Mouse (Mus musculus) heart, adult 10 weeks (tissue): Measurements from ENCODE around the gene Plbd1. TPM values are rescaled to one million over a fixed set of nuclear protein-coding genes. Genes with fewer than 3 reads are reported as not detected.

Source experiments
- polyA plus RNA-seq: library from polyadenylated mRNA; stranded (reverse); fragments of 350-450 nt; fragmentation: Illumina TruSeq; extraction: RNeasy Lipid Tissue Mini Kit (QIAGEN cat#74804); gene quantifications from one replicate; pipeline ENCODE4 v1.2.3, GENCODE M21; 2014; ENCODE audit warnings: low read depth, low replicate concordance

Plbd1 gene
- polyA plus RNA-seq = 63.1 TPM

DNA sequence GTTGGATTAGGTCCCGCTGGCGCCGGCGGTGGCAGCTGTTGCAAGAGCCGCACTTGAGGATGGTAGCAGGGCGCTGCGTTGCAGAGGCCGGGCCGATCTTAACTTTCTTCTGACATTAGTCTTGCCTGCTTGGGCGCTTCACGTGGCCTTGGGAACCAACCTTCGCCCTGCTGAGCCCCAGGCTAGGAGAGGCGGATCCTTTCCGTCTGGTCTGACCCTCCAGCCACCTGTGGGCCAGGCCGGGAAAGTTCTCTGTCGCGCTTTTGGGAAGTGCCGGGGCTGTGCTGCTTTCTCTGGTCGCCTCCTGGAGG, at the start of gene Plbd1:
Gene Plbd1 (minus strand): TSS at position 223 of the 311 bp plus-strand sequence.

Other genes with a start within 250 kb of the Plbd1 start
- gene E330021D16Rik, start 246.4 kb downstream of the Plbd1 start, polyA plus RNA-seq = not detected
- gene Atf7ip, start 155.8 kb downstream of the Plbd1 start, polyA plus RNA-seq = 50.7 TPM
- gene Gucy2c, start 119.8 kb upstream of the Plbd1 start, polyA plus RNA-seq = not detected
- gene Hist4h4, start 142.5 kb upstream of the Plbd1 start, polyA plus RNA-seq = not detected
- 15.6 TPM for gene H2afj, start 146.3 kb upstream of the Plbd1 start, polyA plus RNA-seq
- gene BC049715, start 165.7 kb upstream of the Plbd1 start, polyA plus RNA-seq = not detected
- 46.2 TPM for gene Wbp11, start 166.3 kb upstream of the Plbd1 start, polyA plus RNA-seq
- gene Smco3, start 173.5 kb upstream of the Plbd1 start, polyA plus RNA-seq = not detected
- 21.8 TPM for gene Art4, start 195.8 kb upstream of the Plbd1 start, polyA plus RNA-seq
- gene Mgp, start 213.9 kb upstream of the Plbd1 start, polyA plus RNA-seq = 884 TPM